Comparison of ENCODE assay signal across 8 mouse cellular contexts in the genomic region with DNA sequence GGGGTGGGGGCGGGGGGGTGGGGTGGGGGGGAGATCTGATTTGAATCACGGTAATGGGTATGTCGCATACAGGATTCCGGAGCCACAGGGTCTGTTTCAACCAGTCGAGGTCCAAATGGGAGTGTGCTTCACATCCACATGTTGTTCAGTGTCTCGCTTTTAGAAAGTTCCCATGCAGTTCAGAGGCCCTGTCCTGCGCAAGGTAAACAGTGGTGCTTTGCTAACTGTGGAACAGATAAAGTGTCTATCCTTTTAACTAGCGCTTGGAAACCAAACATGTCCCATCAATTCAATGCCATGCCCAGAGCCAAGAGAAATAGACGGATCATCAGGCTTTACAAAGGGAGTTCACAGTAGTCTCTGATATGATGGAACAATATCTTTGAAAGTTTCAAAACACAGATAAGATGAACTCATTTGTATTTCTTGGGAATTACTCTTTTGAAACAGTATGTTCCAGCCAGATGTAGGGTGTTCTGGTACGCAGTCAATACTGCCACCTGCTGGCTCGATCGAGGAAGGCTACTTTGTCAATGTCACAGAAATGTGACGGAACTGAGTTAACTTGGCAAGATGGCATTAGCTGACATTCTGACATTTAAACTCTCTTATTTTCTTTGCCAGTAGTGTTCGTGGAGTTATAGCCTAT.
DNase-seq lines count a peak whose midpoint lies in the region; ATAC-seq and TF ChIP-seq lines count a peak whose summit lies in the region.

No protein-coding gene starts in this region.

- no peaks in the 10 kb centered on the region for H3K36me3 ChIP-seq in C2C12 (ENCODE audit: control insufficient read depth, insufficient read depth)
- no peaks in the 10 kb centered on the region for H3K36me3 ChIP-seq in kidney, embryonic 16.5 days (ENCODE audit: insufficient read depth, low read length)
- no peaks in the 10 kb centered on the region for H3K36me3 ChIP-seq in liver, embryonic 13.5 days

- WGBS in kidney, embryonic 16.5 days: 48% methylated on average over 14 of the region's 14 CpGs
- 45% methylated on average over 14 of the region's 14 CpGs for WGBS in liver, embryonic 13.5 days (ENCODE audit: insufficient replicate concordance)

- no peaks in the 10 kb centered on the region for H3K79me3 ChIP-seq in C2C12 (ENCODE audit: low read depth)

- H3K27me3 ChIP-seq in C2C12 (ENCODE audit: control insufficient read depth, insufficient read depth, insufficient read length): no peaks in the 10 kb centered on the region
- H3K27me3 ChIP-seq in kidney, embryonic 16.5 days (ENCODE audit: insufficient read depth, low read length): no peaks in the 10 kb centered on the region
- no peaks in the 10 kb centered on the region for H3K27me3 ChIP-seq in liver, embryonic 13.5 days

- H3K79me2 ChIP-seq in C2C12 (ENCODE audit: control insufficient read depth, insufficient read depth): no peaks in the 10 kb centered on the region

- DNase-seq in adrenal gland, adult 18-20 months (ENCODE audit: low spot score in 2 of 2): peak; percentile 65 to 66
- DNase-seq in embryo, embryonic 11.5 days (ENCODE audit: low read depth, low spot score): peak; percentile 47
- DNase-seq in heart, adult 8-10 months (ENCODE audit: low spot score): peak; percentile 80
- peak; percentile 3 for DNase-seq in liver, embryonic 13.5 days
- DNase-seq in ovary, postnatal 10 days (ENCODE audit: low spot score): peak; percentile 26
- peak; percentile 57 for DNase-seq in thymus, postnatal 0 days (ENCODE audit: low spot score)

- peak; percentile 46 for TF ChIP-seq CTCF in C2C12 (IDR thresholded peaks at IDR 0.05; ENCODE audit: control insufficient read depth, insufficient read depth, insufficient read length)

- H3K27ac ChIP-seq in kidney, embryonic 16.5 days (ENCODE audit: low read length): no peak overlapping the region
- H3K27ac ChIP-seq in liver, embryonic 13.5 days: no peak overlapping the region

- no peak overlapping the region for H3K4me3 ChIP-seq in C2C12 (ENCODE audit: insufficient read depth, poor library complexity, severe bottlenecking)
- no peak overlapping the region for H3K4me3 ChIP-seq in kidney, embryonic 16.5 days (ENCODE audit: low read length)
- H3K4me3 ChIP-seq in liver, embryonic 13.5 days (replicated peaks): no peak overlapping the region

- H3K4me2 ChIP-seq in kidney, embryonic 16.5 days (replicated peaks; ENCODE audit: low read depth, low read length): no peak overlapping the region
- H3K4me2 ChIP-seq in liver, embryonic 13.5 days: no peak overlapping the region

- ATAC-seq in kidney, embryonic 16.5 days (ENCODE audit: low FRiP score, low TSS enrichment): peak; percentile 51
- ATAC-seq in liver, embryonic 13.5 days (ENCODE audit: low read depth): no peak

- H3K9ac ChIP-seq in kidney, embryonic 16.5 days (replicated peaks; ENCODE audit: low read length): no peak overlapping the region
- H3K9ac ChIP-seq in liver, embryonic 13.5 days: no peak overlapping the region

- H3ac ChIP-seq in C2C12 (ENCODE audit: control insufficient read depth, insufficient read length, low read depth): no peak overlapping the region

- no peaks in the 10 kb centered on the region; the same call in 1 of the 2 replicates for H3K9me3 ChIP-seq in kidney, embryonic 16.5 days (ENCODE audit: low read length)
- H3K9me3 ChIP-seq in liver, embryonic 13.5 days (replicated peaks): no peaks in the 10 kb centered on the region

- no peaks in the 10 kb centered on the region for H3K4me1 ChIP-seq in kidney, embryonic 16.5 days (ENCODE audit: insufficient read depth, low read length)
- H3K4me1 ChIP-seq in liver, embryonic 13.5 days (replicated peaks): no peaks in the 10 kb centered on the region

TF ChIP-seq in C2C12, 6 proteins besides CTCF, POLR2A, EP300 and RAD21:
- TF ChIP-seq MAX (IDR thresholded peaks at IDR 0.05) (no peak), MYOG (IDR thresholded peaks at IDR 0.05; ENCODE audit: control insufficient read depth, extremely low read depth, insufficient read length) (no peak), CEBPB (IDR thresholded peaks at IDR 0.05; ENCODE audit: low read depth) (no peak), USF1 (IDR thresholded peaks at IDR 0.05; ENCODE audit: low read depth) (no peak), FOSL1 (IDR thresholded peaks at IDR 0.05; ENCODE audit: insufficient read depth, low read length, poor library complexity, severe bottlenecking) (no peak), MYOD1 (IDR thresholded peaks at IDR 0.05; ENCODE audit: control insufficient read depth, insufficient read length, low read depth) (no peak)

Comparison
In these comparisons a context has a peak if more than half of its experiments do, and no peak if none do; other contexts are left out.
1. DNase-seq: peak in every context shown above with its lines; median percentile 80 in heart, adult 8-10 months; 66 in adrenal gland, adult 18-20 months; 57 in thymus, postnatal 0 days; 47 in embryo, embryonic 11.5 days; 26 in ovary, postnatal 10 days; 3 in liver, embryonic 13.5 days.